Mouse (Mus musculus) neutrophil, adult 65 days (primary cell): ENCODE measurements around the gene Gsdma. TPM values are rescaled to one million over a fixed set of nuclear protein-coding genes. Genes with fewer than 3 reads are reported as not detected.

Source experiments
- total RNA-seq: library from RNA; stranded (reverse); gene quantifications from 2 replicates; pipeline ENCODE4 v1.2.4, GENCODE M21; 2023

Gsdma gene
- total RNA-seq, result not detected in 2 replicates

DNA sequence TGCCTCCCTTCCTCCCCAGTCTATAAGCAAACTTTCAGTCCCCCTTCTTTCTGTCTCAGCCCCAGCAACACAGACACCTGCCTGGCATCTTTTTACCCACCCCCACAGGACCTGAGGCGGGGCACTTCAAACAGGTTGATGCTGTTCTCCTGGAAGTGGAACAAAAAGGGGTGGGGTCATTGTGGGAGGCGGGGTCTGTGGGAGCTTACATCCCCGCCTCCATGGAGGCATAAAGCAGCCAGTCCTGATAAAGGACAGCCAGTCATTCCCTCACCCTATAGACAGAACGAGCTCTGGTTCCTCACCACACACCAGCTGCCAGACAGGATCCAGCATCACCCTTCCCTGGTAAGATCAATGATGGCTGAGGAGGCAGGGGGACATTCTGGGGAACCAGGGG lies at the start of gene Gsdma:
Gsdma (plus strand) TSS at position 261 of the 400 bp plus-strand sequence.

DNA sequence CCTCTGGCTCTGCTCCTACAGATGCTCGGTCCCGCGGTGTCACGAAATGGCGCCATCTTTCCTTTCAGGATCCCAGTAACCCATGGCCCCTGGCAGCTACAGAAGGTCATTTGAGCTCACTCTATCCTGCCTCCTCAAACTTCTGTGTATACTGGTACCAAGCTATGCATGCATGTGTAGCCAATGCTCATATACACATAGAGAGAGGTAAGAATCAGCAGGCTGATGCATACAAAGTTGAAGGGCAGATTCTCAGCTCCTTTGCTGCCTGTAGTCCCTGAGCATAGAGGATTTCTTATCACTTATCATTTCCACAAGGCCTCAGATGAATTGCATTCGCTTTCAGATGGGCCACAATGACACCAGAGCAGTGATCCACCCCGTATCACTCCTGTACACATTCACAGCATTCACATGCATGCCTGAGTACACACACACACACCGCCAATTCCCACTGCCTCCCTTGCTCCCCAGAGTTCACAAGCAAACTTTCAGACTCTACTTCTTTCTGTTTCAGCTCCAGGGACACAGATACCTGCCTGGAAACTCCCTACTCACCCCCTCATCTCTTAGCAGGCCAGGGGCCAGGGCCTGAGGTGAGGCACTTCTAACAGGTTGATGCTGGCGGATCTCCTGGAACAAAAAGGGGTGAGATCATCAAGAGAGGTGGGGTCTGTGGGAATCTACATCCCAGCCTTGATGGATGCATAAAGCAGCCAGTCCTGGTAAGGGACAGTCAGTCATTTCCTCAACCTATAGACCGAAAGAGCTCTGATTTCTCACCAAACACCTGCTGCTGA lies 38.3 kb upstream of the Gsdma start, which contains the start of the genes Gm12355 and Gsdma3:
Gm12355 (minus strand) TSS at position 51 of the 800 bp plus-strand sequence.
Gsdma3 (plus strand) TSS at position 750 of the 800 bp plus-strand sequence.

DNA sequence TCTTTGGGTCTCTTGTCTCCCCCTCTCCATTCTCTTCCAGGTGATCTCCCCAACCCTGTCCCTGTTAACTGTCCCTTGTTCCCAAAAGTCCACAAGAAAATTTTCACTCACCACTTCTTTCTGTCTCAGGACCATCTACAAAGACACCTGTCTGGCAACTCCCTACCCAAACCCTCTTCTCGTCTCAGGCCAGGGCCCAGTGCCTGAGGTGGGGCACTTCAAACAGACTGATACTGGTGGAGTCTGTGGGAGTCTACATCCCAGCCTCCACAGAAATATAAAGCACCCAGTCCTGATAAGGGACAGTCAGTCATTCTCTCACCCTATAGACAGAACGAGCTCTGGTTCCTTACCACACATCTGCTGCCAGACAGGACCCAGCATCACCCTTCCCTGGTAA lies 17.7 kb upstream of the Gsdma start, which contains the start of gene Gsdma2:
Gsdma2 (plus strand) TSS at position 301 of the 400 bp plus-strand sequence.

DNA sequence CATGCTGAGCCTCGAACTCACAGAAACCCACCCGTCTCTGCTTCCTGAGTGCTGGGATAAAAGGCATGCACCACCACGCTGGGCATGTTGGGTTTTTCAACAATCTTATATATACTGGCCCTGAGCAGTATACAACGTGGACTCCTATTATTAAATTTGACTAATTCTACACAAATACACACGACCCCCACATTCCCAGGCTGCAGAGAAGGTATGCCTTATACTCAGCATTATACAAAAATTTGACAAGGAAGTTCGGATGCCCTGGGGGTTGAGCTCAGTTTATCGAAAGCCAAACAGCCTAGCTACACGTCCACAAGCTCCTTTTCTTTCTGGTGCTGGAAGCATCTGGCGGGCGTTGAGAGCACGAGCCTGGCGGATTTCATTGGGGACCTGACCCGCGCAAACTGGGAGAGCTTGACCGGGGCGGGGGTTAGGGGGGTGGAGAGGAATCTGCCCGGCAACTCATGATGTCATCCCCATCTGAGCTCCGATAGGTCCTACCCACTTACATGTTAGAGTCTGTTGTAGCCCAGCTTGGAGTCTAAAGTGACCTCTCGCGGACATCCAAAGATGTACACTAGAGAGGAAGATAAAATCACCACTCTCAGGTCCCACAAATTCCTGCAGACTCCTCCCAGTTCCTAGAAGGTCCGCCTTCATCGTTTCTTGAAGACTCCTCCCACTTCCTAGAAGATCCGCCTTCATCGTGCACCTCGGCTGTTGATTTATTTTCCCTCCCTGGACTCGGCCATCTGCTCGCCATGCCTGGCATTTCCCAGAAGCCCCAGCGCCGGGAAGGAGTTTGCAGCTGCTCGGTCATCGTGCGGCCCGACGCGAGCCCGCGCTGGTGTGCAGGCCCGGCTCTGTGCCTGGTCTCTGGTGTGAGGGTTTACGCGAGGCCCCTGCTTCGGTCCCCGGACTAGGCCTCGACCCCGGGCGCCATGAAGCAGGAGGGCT lies 17.9 kb downstream of the Gsdma start, which contains the start of gene Psmd3:
Psmd3 (plus strand) TSS at position 769 of the 960 bp plus-strand sequence.

DNA sequence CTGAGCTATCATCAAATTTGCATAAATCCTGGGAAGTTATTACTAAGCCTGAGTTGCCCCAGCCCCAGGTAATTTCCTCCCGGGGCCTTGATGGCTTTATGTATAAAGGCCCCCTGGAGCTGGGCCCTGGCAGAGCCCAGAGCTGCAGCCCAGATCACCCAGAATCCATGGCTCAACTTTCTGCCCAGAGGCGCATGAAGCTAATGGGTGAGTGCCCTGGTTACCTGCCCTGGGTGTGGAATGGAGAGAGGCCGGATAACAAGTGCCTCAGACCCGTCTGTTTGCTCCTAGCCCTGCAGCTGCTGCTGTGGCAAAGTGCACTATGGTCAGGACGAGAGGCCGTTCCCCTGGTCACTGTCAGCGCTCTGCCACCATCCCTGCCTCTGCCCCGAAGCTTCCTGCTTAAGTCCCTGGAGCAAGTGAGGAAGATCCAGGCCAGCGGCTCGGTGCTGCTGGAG lies 37.1 kb downstream of the Gsdma start, which contains the start of gene Csf3:
Csf3 (plus strand) TSS at position 51 of the 458 bp plus-strand sequence.

Other genes with a start within 250 kb of the Gsdma start
- gene Mien1, start 225.4 kb upstream of the Gsdma start, total RNA-seq, result 38.5 and 55.9 TPM in 2 replicates
- gene Grb7, start 218.0 kb upstream of the Gsdma start, total RNA-seq, result not detected in 2 replicates
- gene Ikzf3, start 118.3 kb upstream of the Gsdma start, total RNA-seq, result 1.8 and 5.5 TPM in 2 replicates
- gene Zpbp2, start 113.3 kb upstream of the Gsdma start, total RNA-seq, result not detected in 2 replicates
- 4.4 and 6.5 TPM in 2 replicates for gene Ormdl3, start 77.0 kb upstream of the Gsdma start, total RNA-seq
- gene Lrrc3c, start 66.1 kb upstream of the Gsdma start, total RNA-seq, result not detected in 2 replicates
- gene Gm12355, start 38.7 kb upstream of the Gsdma start, total RNA-seq, result 21.5 and 21.8 TPM in 2 replicates
- not detected in 2 replicates for gene Gsdma3, start 38.0 kb upstream of the Gsdma start, total RNA-seq
- gene Gsdma2, start 17.6 kb upstream of the Gsdma start, total RNA-seq, result not detected in 2 replicates
- 36.3 and 38.7 TPM in 2 replicates for gene Psmd3, start 18.2 kb downstream of the Gsdma start, total RNA-seq
- gene Csf3, start 36.9 kb downstream of the Gsdma start, total RNA-seq, result not detected in 2 replicates
- 40.2 and 46.5 TPM in 2 replicates for gene Med24, start 65.1 kb downstream of the Gsdma start, total RNA-seq
- gene Thra, start 76.3 kb downstream of the Gsdma start, total RNA-seq, result 20.4 and 31.7 TPM in 2 replicates
- 10.7 and 10.8 TPM in 2 replicates for gene Nr1d1, start 111.0 kb downstream of the Gsdma start, total RNA-seq
- 203 and 237 TPM in 2 replicates for gene Msl1, start 131.2 kb downstream of the Gsdma start, total RNA-seq
- 64.7 and 83.1 TPM in 2 replicates for gene Casc3, start 140.6 kb downstream of the Gsdma start, total RNA-seq
- gene Rapgefl1, start 172.4 kb downstream of the Gsdma start, total RNA-seq, result 0.19 and 0.59 TPM in 2 replicates
- 31.2 and 34.2 TPM in 2 replicates for gene Wipf2, start 199.3 kb downstream of the Gsdma start, total RNA-seq
- 25.4 and 32.2 TPM in 2 replicates for gene Cdc6, start 243.4 kb downstream of the Gsdma start, total RNA-seq